Mouse (Mus musculus): ENCODE results near the gene Tmcc3.

Gene Tmcc3

DNA sequence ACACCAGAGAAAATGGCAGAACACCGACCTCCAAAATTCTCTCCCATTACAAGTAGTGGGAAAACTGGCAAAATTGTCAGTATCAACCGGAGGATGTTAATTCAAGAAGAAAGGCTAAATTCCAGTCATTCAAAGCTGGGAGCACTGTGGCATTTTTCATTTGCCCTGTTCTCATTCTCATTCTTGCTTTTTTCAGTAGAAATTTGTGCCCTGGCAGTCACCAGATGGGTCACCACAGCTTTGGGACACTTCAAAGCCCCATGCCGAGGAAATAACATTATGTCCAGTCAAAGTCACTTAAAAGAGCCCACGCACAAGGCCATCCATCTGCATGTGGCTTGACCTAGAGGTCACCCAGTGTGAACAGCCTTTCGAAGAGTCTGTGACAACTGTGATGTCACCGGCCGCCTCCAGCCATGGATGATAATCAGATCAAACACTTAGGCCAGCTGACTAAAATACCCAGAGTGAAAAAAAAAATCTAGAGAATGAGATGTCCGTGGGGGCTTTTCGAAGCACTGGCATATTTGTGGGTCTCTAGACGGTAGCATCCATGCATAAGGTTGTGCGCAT, 319.9 kb downstream of the Tmcc3 start:
- no peak for DNase-seq (ENCODE audit: low read depth, low spot score)

DNA sequence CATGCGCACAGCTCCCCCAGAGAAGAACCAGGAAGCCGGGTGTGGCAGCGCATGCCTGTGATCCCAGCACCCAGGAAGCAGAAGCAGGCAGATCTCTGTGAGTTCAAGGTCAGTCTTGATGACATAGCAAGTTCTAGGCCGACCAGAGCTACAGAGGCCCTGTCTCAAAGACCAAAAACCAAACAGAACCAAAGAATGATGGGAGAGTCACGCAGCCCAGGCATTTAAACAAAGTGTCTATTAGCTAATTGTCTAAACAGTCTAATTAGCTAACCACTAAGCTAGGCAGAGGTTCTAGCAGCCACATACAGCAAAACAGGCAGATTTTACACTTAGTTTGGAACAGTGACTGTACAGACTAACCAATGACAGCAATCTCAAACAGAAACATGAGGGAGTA, 320.5 kb downstream of the Tmcc3 start:
- no peak for DNase-seq (ENCODE audit: low read depth, low spot score)

DNA sequence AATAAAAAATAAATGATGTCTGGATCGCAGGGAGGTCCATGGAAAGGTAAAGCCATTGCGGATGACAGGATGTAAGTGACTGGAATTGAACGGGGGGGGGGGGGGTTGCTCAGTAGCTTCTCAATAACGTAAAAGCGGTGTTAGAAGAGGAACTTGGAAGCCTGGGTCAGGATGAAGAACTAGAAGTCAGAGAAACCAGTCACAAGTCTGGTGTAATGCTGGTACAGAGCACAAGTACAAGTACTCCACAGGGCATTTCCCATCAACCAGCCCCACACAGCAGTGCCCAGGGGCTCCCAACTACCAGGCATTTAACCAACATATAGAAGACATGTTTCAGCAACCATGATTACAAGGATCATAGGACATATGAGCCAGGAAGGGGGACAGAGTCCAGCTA, 326.9 kb downstream of the Tmcc3 start:
- DNase-seq (ENCODE audit: low read depth, low spot score), result no peak

DNA sequence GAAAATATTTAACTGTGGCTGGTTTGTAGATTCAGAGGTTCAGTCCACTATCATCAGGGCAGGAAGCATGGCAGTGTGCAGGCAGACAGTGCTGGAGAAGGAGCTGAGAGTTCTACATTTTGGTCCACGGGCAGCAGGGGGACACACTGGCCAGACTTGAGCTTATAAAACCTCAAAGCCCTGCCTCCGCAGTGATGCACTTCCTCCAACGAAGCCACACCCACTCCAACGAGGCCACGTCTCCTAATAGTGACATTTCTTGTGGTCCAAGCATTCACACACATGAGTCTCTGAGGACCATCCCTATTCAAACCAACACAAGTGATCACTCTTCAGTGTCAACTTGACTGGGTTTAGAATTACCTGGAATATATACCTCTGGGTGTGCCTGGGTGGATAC, 327.5 kb downstream of the Tmcc3 start:
- DNase-seq (ENCODE audit: low read depth, low spot score), result no peak

DNA sequence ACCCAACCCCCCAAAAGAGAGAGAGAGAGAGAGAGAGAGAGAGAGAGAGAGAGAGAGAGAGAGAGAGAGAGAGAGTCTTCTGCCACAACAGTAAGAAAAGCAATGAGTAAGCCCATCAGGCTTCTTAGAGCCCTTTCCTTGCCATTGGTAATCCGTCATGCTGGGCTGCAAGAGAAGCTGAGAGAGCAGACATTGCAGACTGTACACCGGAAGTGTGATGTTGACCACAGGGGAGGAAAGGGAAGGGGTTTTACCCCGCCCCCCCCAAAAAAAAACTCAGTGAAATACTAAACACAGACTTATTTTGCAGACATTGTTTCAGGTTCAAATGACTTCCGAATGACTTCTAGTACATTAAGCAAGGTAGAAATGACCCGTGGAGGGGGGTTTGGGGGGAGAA, 328.3 kb downstream of the Tmcc3 start:
- no peak for DNase-seq (ENCODE audit: low read depth, low spot score)

Data from mesoderm, embryonic 11.5 days (tissue).